Mouse (Mus musculus) forebrain, postnatal 0 days (tissue): ENCODE data around the gene Frmd6. TPM values are rescaled to one million over a fixed set of nuclear protein-coding genes. Genes with fewer than 3 reads are reported as not detected.

ENCODE experiments used
- ATAC-seq: fragments of 200-750 bp; cut with Nextera tagmentation; 2 replicates; pipeline ENCODE4 v1.8.0; 2017; ENCODE audit warnings: mild to moderate bottlenecking, moderate library complexity
- DNase-seq: peaks from one replicate; pipeline ENCODE4 v3.0.0-alpha.2; 2015
- H3K27ac ChIP-seq: fragments of 300-500 bp; sonication (generic); 2 replicates; pipeline ENCODE4 v1.5.1; 2014; ENCODE audit warnings: low read depth, mild to moderate bottlenecking, antibody characterized with exemption, low read length, moderate library complexity, mixed read lengths
- H3K27me3 ChIP-seq: fragments of 300-500 bp; sonication (generic); 2 replicates; pipeline ENCODE4 v1.6.1; 2014; ENCODE audit warnings: mild to moderate bottlenecking, low read length, mixed read lengths; ENCODE audit not compliant: insufficient read depth
- H3K36me3 ChIP-seq: fragments of 300-500 bp; sonication (generic); 2 replicates; pipeline ENCODE4 v1.6.1; 2014; ENCODE audit warnings: mild to moderate bottlenecking, moderate library complexity; ENCODE audit not compliant: insufficient read depth
- H3K4me1 ChIP-seq: fragments of 300-500 bp; sonication (generic); 2 replicates; pipeline ENCODE4 v1.6.1; 2014; ENCODE audit warnings: antibody characterized with exemption; ENCODE audit not compliant: insufficient read depth
- H3K4me2 ChIP-seq: fragments of 300-500 bp; sonication (generic); 2 replicates; pipeline ENCODE4 v1.6.1; 2014; ENCODE audit warnings: low read depth, mild to moderate bottlenecking, moderate library complexity
- H3K4me3 ChIP-seq: fragments of 300-500 bp; sonication (generic); 2 replicates; pipeline ENCODE4 v1.5.1; 2014; ENCODE audit warnings: low read depth, low read length, mixed read lengths
- H3K9ac ChIP-seq: fragments of 300-500 bp; sonication (generic); 2 replicates; pipeline ENCODE4 v1.6.1; 2014; ENCODE audit warnings: mild to moderate bottlenecking
- H3K9me3 ChIP-seq: fragments of 300-500 bp; sonication (generic); 2 replicates; pipeline ENCODE4 v1.6.1; 2016; ENCODE audit warnings: low read length
- CTCF ChIP-seq: sonication (generic); IDR thresholded peaks from 2 replicates; pipeline ENCODE4 v1.5.1; 2016; ENCODE audit warnings: antibody characterized with exemption, control low read depth, low read depth
- WGBS: fragments of 180-500 bp; shearing (Covaris S2); extraction: QIAGEN DNeasy Blood & Tissue Kit; methylation state at CpG from one replicate; pipeline ENCODE4 v1.1.7; 2014; 5-methylcytosine and 5-hydroxymethylcytosine counted together
- polyA plus RNA-seq: library from polyadenylated mRNA; unstranded; fragments of >200 nt; fragmentation: Nextera tagmentation; extraction: Ambion mirVana; gene quantifications from 2 replicates; pipeline ENCODE4 v1.2.1, GENCODE M21; 2015
- total RNA-seq: library from RNA; depleted of rRNA; stranded (reverse); fragments of >200 nt; gene quantifications from 2 replicates; pipeline ENCODE4 v1.2.3, GENCODE M21; 2014

The Frmd6 gene
- total and polyA plus RNA-seq, 2 experiments from 2014 or later: 6.9 to 11.0 TPM

DNA sequence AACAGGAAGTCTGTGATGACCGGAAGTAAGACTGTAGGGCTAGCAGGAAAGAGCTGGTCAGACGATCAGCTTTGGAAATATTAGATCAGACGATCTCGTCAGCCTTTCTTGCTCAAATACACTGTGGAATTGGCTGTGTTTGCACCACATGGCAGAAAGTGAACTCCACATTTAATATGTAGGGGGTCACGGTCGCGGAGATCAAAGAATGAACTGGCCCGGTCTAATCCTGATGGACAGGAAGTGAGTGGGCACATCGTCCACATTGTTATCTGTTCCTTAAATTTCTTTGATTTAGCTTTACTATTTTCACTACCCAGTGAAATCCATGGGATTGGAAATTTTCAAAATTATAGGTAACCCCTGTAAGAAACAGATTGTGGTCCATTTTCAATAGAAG, 42.3 kb upstream of the Frmd6 start:
- H3K4me2 ChIP-seq: no peak overlapping the region; the same call in 1 of the 2 replicates
- H3K9ac ChIP-seq: no peak overlapping the region
- TF ChIP-seq CTCF: no peak
- no peaks in the 10 kb centered on the region for H3K9me3 ChIP-seq
- DNase-seq: no peak
- H3K4me3 ChIP-seq: no peak overlapping the region
- H3K27ac ChIP-seq: no peak overlapping the region
- no peaks in the 10 kb centered on the region for H3K36me3 ChIP-seq
- ATAC-seq: no peak
- WGBS: 42% methylated on average over 9 of the region's 9 CpGs
- H3K27me3 ChIP-seq: no peaks in the 10 kb centered on the region
- 0 out of 2 replicates have a peak, but pooled peaks cover under 1% of the 10 kb centered on the region for H3K4me1 ChIP-seq

DNA sequence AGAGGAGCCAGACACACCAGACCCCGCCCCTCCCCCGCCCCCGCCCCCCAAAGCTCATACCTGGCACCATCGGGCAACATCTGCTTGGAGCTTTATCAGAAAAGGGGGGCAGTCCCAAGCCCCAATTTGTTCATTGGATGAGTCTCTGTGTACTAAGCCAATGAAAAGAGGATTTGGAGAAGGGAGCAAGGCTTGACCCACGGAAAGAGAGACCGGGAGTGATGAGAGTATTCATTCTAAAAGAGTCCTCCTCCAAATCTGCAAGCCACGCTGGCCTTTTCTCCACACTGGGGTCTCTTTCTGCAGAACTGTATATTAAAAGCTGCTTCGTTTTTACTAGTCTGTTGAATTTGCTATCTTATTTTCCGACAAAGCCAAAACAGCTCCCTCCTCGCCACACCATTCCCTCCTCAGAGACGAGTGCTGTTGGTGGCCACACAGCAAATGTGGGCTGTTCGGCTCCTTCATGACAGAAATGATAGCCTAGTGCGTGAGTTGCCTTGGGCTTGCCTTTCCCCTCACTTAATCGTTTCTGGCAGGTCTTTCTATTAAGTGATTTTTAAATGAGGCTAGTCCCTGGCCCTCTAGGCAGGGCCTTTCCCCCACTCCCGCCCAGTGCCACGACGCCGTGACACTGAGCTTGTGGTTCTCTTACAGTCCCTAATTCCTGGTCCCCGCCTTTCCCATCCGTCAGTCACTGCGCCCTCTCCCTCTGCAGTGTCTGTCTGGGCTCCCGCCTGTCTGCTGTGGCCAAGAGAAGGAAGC, 41.7 kb upstream of the Frmd6 start:
- Histone ChIP-seq H3K4me3 (no peak overlapping the region), H3K4me2 (peak overlapping the region; percentile 27), H3K36me3 (no peaks in the 10 kb centered on the region), H3K9ac (no peak overlapping the region), H3K4me1 (no peaks in the 10 kb centered on the region), H3K9me3 (no peaks in the 10 kb centered on the region), H3K27ac (no peak overlapping the region), H3K27me3 (no peaks in the 10 kb centered on the region)
- 28% methylated on average over 22 of the region's 22 CpGs for WGBS
- no peak for TF ChIP-seq CTCF
- DNase-seq (no peak), ATAC-seq (peak; percentile 38; the same call in 1 of the 2 replicates)

DNA sequence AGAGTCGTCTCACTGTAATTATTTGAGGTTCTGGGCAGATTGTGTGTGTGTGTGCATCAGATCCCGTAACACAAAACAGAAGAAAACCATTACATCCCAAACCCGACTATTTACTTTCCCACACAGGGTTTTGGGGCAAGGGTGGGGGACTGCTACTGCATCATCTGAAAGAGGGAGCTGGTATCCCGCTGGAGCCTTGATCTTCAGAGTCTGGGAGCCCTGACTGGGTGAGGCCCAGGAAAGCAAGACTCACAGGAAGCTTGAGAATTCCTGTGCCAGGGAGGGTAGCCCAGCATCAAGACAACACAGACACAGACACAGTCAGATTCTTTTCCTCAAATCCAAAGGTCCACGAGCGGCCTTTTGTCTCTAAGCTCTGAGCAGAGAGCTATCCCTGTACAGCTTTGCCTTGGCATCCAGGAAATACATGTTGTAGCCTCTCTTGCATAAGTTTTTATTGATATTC, 41.0 kb upstream of the Frmd6 start:
- Histone ChIP-seq H3K27ac (no peak overlapping the region), H3K4me3 (no peak overlapping the region), H3K27me3 (no peaks in the 10 kb centered on the region), H3K4me2 (0 out of 2 replicates have a peak overlapping the region, but pooled peaks have one; percentile 27), H3K36me3 (no peaks in the 10 kb centered on the region), H3K9ac (no peak overlapping the region), H3K9me3 (no peaks in the 10 kb centered on the region), H3K4me1 (no peaks in the 10 kb centered on the region)
- no peak for TF ChIP-seq CTCF
- DNase-seq (no peak), ATAC-seq (no peak)
- WGBS: 36% methylated on average over 6 of the region's 6 CpGs

DNA sequence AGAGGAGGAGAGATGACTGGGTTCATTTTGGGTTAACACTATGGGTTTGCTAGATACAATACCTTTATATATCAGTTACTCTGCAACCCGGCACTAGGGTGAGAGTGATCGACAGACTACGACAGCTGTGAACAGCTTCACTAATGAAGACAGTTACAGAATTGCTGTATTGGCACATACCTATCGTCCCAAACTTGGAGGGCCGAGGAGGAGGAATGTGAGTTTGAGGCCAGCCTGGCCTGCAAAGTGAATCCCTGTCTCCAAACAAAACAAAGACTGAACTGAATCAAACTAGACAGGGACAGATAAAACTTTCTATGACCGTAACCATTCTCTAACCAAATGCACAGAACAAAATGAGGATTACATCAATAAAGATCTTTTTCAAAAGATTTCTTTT, 36.0 kb upstream of the Frmd6 start:
- H3K27me3 ChIP-seq: no peaks in the 10 kb centered on the region
- DNase-seq: no peak
- H3K27ac ChIP-seq: no peak overlapping the region
- no peak for TF ChIP-seq CTCF
- no peak overlapping the region for H3K4me2 ChIP-seq
- H3K9ac ChIP-seq: no peak overlapping the region
- no peaks in the 10 kb centered on the region for H3K36me3 ChIP-seq
- WGBS: 88% methylated on average over 6 of the region's 6 CpGs
- no peaks in the 10 kb centered on the region for H3K4me1 ChIP-seq
- H3K9me3 ChIP-seq: no peaks in the 10 kb centered on the region
- H3K4me3 ChIP-seq: no peak overlapping the region
- ATAC-seq: no peak

DNA sequence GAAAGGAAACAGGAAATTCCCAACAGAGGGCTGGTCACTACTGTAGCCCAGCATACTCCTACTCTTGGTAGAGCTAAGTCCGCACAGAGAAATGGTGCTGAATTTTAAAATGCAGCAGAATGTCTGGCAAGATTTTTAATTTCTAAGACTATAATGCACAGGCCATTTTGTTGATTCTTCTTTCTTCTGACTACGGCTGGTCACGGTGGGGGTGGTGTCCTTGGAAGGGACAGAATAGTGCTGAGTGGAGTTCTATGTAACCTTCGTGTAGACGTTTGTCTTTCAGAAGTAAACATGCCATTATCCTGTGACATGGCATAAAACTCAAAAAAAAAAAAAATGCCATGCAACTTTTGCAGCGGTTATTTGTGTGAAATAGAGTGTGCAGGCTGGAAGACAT, 32.0 kb upstream of the Frmd6 start:
- TF ChIP-seq CTCF: no peak
- ATAC-seq (no peak), DNase-seq (no peak)
- no peaks in the 10 kb centered on the region for H3K27me3 ChIP-seq
- no peaks in the 10 kb centered on the region for H3K9me3 ChIP-seq
- H3K4me1 ChIP-seq: peaks cover 4% of the 10 kb centered on the region; the same call in 1 of the 2 replicates
- H3K4me2 ChIP-seq: no peak overlapping the region
- no peak overlapping the region for H3K27ac ChIP-seq
- 76% methylated on average over 6 of the region's 6 CpGs for WGBS
- H3K4me3 ChIP-seq: no peak overlapping the region
- no peak overlapping the region for H3K9ac ChIP-seq
- H3K36me3 ChIP-seq: no peaks in the 10 kb centered on the region

DNA sequence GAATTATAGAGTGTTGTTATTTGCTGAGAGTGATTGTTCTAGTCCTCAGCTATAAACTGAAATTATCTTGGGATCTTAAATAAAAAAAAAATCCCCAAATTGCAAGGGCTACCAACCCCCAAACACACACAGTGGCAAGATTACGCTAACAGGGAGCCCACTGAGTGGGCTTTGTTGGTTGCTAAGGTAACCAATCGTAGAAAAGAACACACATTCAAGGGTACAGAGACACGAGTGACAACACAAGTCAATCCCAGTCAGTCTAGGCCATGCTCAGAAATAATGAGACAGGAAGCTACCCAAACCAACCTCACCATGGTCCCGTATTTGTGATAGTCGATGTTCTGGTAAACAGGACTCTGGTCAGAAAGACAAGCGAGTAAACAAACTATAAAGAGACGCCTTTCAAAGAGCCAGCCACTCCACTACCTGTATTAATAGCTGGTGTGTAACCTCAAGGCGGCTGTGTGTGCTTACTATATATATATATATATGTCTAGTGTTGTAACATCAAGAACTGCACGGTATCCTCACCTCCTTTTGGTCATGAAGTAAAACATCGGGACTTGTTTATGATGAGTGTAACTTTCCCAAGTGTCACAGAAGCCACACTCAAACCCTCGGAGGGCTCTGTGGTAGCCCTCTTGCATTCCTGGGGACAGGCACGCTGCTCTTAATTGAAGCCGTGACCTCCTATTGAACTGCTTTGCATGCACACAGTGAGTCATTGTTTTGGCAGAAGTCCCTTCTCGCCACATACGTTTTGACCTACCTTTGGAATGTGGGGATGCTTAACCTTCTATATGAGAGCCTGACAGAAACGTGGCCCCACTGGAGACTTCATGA, 30.5 kb upstream of the Frmd6 start:
- 32% methylated on average over 16 of the region's 16 CpGs for WGBS
- no peak for TF ChIP-seq CTCF
- ATAC-seq: peak; percentile 48; the same call in 1 of the 2 replicates

DNA sequence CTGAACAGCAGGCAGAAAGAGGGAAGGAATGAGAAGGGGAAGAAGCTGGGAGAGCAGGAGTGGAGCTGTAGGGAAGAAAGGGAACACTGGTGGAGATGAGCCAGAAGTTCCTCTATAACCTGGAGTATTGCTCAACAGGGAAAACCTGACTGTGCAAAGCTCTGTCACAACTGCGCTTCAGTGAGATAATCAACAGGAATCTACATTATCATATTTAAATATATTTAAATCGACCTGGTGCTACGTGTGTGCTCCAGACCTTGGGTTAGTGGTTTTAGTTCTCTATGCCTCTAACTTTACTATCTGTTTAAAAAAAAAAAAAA, 30.0 kb upstream of the Frmd6 start:
- Histone ChIP-seq H3K9ac (no peak overlapping the region), H3K36me3 (no peaks in the 10 kb centered on the region), H3K4me2 (no peak overlapping the region), H3K9me3 (no peaks in the 10 kb centered on the region), H3K27me3 (no peaks in the 10 kb centered on the region), H3K4me1 (peaks cover 4% of the 10 kb centered on the region; the same call in 1 of the 2 replicates), H3K27ac (no peak overlapping the region), H3K4me3 (no peak overlapping the region)
- no peak for DNase-seq
- WGBS: 87% methylated on average over 3 of the region's 3 CpGs
- ATAC-seq: no peak
- no peak for TF ChIP-seq CTCF

More for the DNA sequence above, 30.5 kb upstream of the Frmd6 start:
- no peaks in the 10 kb centered on the region for H3K27me3 ChIP-seq
- H3K9ac ChIP-seq: no peak overlapping the region
- peaks cover 4% of the 10 kb centered on the region; the same call in 1 of the 2 replicates for H3K4me1 ChIP-seq
- no peak overlapping the region for H3K4me3 ChIP-seq
- no peak overlapping the region for H3K4me2 ChIP-seq
- DNase-seq: peak; percentile 54
- H3K36me3 ChIP-seq: no peaks in the 10 kb centered on the region
- no peaks in the 10 kb centered on the region for H3K9me3 ChIP-seq
- H3K27ac ChIP-seq: no peak overlapping the region
